16 mouse cellular contexts compared by ENCODE assay signal in genomic region chr11:55028509-55028908, GRCm38 (mm10). TPM values are rescaled to one million over a fixed set of nuclear protein-coding genes. Genes with fewer than 3 reads are reported as not detected.
DNase-seq lines count a peak whose midpoint lies in the region; ATAC-seq and TF ChIP-seq lines count a peak whose summit lies in the region.
"Had no signal": no experiment of that assay in that cellular context is flagged by ENCODE, and none has a peak within 500 bp of the region (broad histone marks: within the 10 kb centered on the region; RNA-seq: fewer than 3 reads in every experiment).

No protein-coding gene starts in this region.

- no peaks in the 10 kb centered on the region for H3K27me3 ChIP-seq in kidney, adult 2 months (replicated peaks; ENCODE audit: control insufficient read depth, insufficient read depth, low read length)
- H3K27me3 ChIP-seq in CH12.LX (replicated peaks) = no peaks in the 10 kb centered on the region
- no peaks in the 10 kb centered on the region for H3K27me3 ChIP-seq in intestine, embryonic 16.5 days (replicated peaks; ENCODE audit: control insufficient read depth, insufficient read depth, low read length)
- H3K27me3 ChIP-seq in liver, embryonic 13.5 days = 0 out of 2 replicates have a peak, but pooled peaks cover 7% of the 10 kb centered on the region
- H3K27me3 ChIP-seq: limb, embryonic 15.5 days had no signal

- TF ChIP-seq CTCF in kidney, adult 2 months (conservative IDR thresholded peaks at IDR 0.05; ENCODE audit: insufficient read depth, insufficient read length, low read depth, low read length) = no peak
- TF ChIP-seq CTCF in CH12.LX (conservative IDR thresholded peaks at IDR 0.05 in 1 of 2, IDR thresholded peaks at IDR 0.05 in 1 of 2; ENCODE audit: low read depth in 2 of 2, low read length in 2 of 2) = no peak

- dilution Hi-C loops in CH12.LX (cut with MboI; ENCODE audit: extremely low pct_ligation_motif_present, extremely low pct_unique_long_range_greater_than_20kb, low sequenced_read_pairs) = no loop called here

- H3K9me3 ChIP-seq in CH12.LX (replicated peaks; ENCODE audit: low read length) = no peaks in the 10 kb centered on the region
- H3K9me3 ChIP-seq in intestine, embryonic 16.5 days (ENCODE audit: control insufficient read depth, low read length) = no peaks in the 10 kb centered on the region
- H3K9me3 ChIP-seq in liver, embryonic 13.5 days (replicated peaks) = no peaks in the 10 kb centered on the region
- H3K9me3 ChIP-seq: G1E; limb, embryonic 15.5 days had no signal

- intact Hi-C loops in left cerebral cortex, postnatal 4 days (cut with DNase I) = no loop called here
- intact Hi-C loops in left cerebral cortex, postnatal 10 days (cut with DNase I) = no loop called here

- ATAC-seq in intestine, embryonic 16.5 days = no peak
- no peak for ATAC-seq in liver, embryonic 13.5 days (ENCODE audit: low read depth)
- ATAC-seq: forebrain, embryonic 14.5 days had no signal

- H3K4me2 ChIP-seq in CH12.LX (ENCODE audit: insufficient read depth, low read depth, poor library complexity, severe bottlenecking) = peak overlapping the region; percentile 26; the same call in 1 of the 2 replicates
- no peak overlapping the region for H3K4me2 ChIP-seq in intestine, embryonic 16.5 days (ENCODE audit: low read depth, low read length)
- no peak overlapping the region for H3K4me2 ChIP-seq in liver, embryonic 13.5 days
- H3K4me2 ChIP-seq: hindbrain, embryonic 14.5 days; limb, embryonic 15.5 days had no signal

- H3K36me3 ChIP-seq in kidney, adult 2 months (ENCODE audit: control insufficient read depth, insufficient read depth, low read length) = no peaks in the 10 kb centered on the region
- peaks cover 0 to 20% of the 10 kb centered on the region in 2 experiments for H3K36me3 ChIP-seq in CH12.LX (replicated peaks in 1 of 2; ENCODE audit: control insufficient read depth in 1 of 2, insufficient read depth in 1 of 2, low read length in 1 of 2)
- no peaks in the 10 kb centered on the region for H3K36me3 ChIP-seq in intestine, embryonic 16.5 days (ENCODE audit: control insufficient read depth, insufficient read depth, low read length)
- H3K36me3 ChIP-seq in liver, embryonic 13.5 days = peaks cover 5% of the 10 kb centered on the region; the same call in 1 of the 2 replicates
- H3K36me3 ChIP-seq: G1E had no signal

- H3K79me2 ChIP-seq in CH12.LX (replicated peaks; ENCODE audit: control insufficient read depth, extremely low read depth, insufficient read depth, poor library complexity, severe bottlenecking) = peaks cover 39% of the 10 kb centered on the region

- no peak overlapping the region for H3K4me3 ChIP-seq in kidney, adult 2 months (ENCODE audit: insufficient read depth, low read depth, low read length)
- H3K4me3 ChIP-seq in CH12.LX (replicated peaks in 1 of 3; ENCODE audit: low read depth in 2 of 3, low read length in 2 of 3, poor library complexity in 1 of 3) = no peak overlapping the region
- H3K4me3 ChIP-seq in intestine, embryonic 16.5 days (ENCODE audit: low read length) = no peak overlapping the region
- no peak overlapping the region for H3K4me3 ChIP-seq in liver, embryonic 13.5 days (replicated peaks)
- H3K4me3 ChIP-seq: limb, embryonic 15.5 days had no signal

- H3K9ac ChIP-seq in CH12.LX (ENCODE audit: insufficient read depth, low read depth) = no peak overlapping the region; the same call in 1 of the 2 replicates
- no peak overlapping the region for H3K9ac ChIP-seq in intestine, embryonic 16.5 days (ENCODE audit: low read depth, low read length)
- no peak overlapping the region for H3K9ac ChIP-seq in liver, embryonic 13.5 days
- H3K9ac ChIP-seq: hindbrain, embryonic 14.5 days; limb, embryonic 15.5 days had no signal

- no peak for TF ChIP-seq POLR2A in kidney, adult 2 months (IDR thresholded peaks at IDR 0.05; ENCODE audit: low read depth, low read length)
- no peak for TF ChIP-seq POLR2A in CH12.LX (IDR thresholded peaks at IDR 0.05; ENCODE audit: low read depth, low read length)

- peak overlapping the region; percentile 67; the same call in 1 of the 2 replicates for H3K27ac ChIP-seq in kidney, adult 2 months (ENCODE audit: insufficient read depth, low read depth, low read length)
- peak overlapping the region; percentile 10; the same call in 1 of the 2 replicates for H3K27ac ChIP-seq in CH12.LX (ENCODE audit: insufficient read depth, low read depth)
- peak overlapping the region; percentile 61 for H3K27ac ChIP-seq in intestine, embryonic 16.5 days (ENCODE audit: low read length)
- peak overlapping the region; percentile 56 for H3K27ac ChIP-seq in liver, embryonic 13.5 days
- H3K27ac ChIP-seq: hindbrain, embryonic 14.5 days had no signal

- no peak for TF ChIP-seq EP300 in CH12.LX (IDR thresholded peaks at IDR 0.05; ENCODE audit: low read length)

- peak; percentile 73 for DNase-seq in kidney, adult 2 months
- no peak for DNase-seq in kidney, postnatal 10 days
- no peak for DNase-seq in CH12.LX (ENCODE audit: extremely low read depth)
- DNase-seq in liver, embryonic 13.5 days = no peak
- DNase-seq in left cerebral cortex, postnatal 4 days = no peak
- DNase-seq in adrenal gland, adult (ENCODE audit: inconsistent age in 2 of 2, low spot score in 1 of 2) = no peak
- no peak for DNase-seq in left cerebral cortex, postnatal 10 days (ENCODE audit: extremely low spot score in 1 of 2, low spot score in 2 of 2)
- DNase-seq: adrenal gland, adult 8-10 months; cerebellum, adult 2 months; heart, adult 11 months; thymus, postnatal 14 days had no signal

- 31% methylated on average over 2 of the region's 2 CpGs for WGBS in kidney, adult 2 months
- WGBS in intestine, embryonic 16.5 days = 50% methylated on average over 2 of the region's 2 CpGs
- WGBS in liver, embryonic 13.5 days (ENCODE audit: insufficient replicate concordance) = 40% methylated on average over 2 of the region's 2 CpGs

- peaks cover 37% of the 10 kb centered on the region for H3K4me1 ChIP-seq in kidney, adult 2 months (ENCODE audit: control insufficient read depth, insufficient read depth, low read length)
- peaks cover 35 to 84% of the 10 kb centered on the region in 2 experiments for H3K4me1 ChIP-seq in CH12.LX (ENCODE audit: control insufficient read depth in 1 of 2, insufficient read depth in 2 of 2)
- H3K4me1 ChIP-seq in intestine, embryonic 16.5 days (ENCODE audit: control insufficient read depth, insufficient read depth, low read length) = peaks cover 62% of the 10 kb centered on the region
- peaks cover 85% of the 10 kb centered on the region for H3K4me1 ChIP-seq in liver, embryonic 13.5 days (replicated peaks)

- TF ChIP-seq RAD21 in CH12.LX (IDR thresholded peaks at IDR 0.05; ENCODE audit: low read depth, low read length) = no peak

- in situ Hi-C loops in CH12.LX (cut with MboI; ENCODE audit: low pct_ligation_motif_present, low pct_unique_long_range_greater_than_20kb, low sequenced_read_pairs) = no loop called here

TF ChIP-seq in CH12.LX, 34 proteins besides CTCF, POLR2A, EP300 and RAD21:
- no peak for TF ChIP-seq NRF1 (IDR thresholded peaks at IDR 0.05; ENCODE audit: low read depth, low read length)
- TF ChIP-seq JUN (IDR thresholded peaks at IDR 0.05; ENCODE audit: insufficient read depth, low read depth, low read length) = no peak
- no peak for TF ChIP-seq ZC3H11A (IDR thresholded peaks at IDR 0.05; ENCODE audit: low read depth, low read length)
- no peak for TF ChIP-seq MAFK (IDR thresholded peaks at IDR 0.05; ENCODE audit: insufficient replicate concordance, low read length)
- TF ChIP-seq TBP (conservative IDR thresholded peaks at IDR 0.05; ENCODE audit: low read depth, low read length) = no peak
- no peak for TF ChIP-seq IRF4 (IDR thresholded peaks at IDR 0.05; ENCODE audit: low read depth, low read length)
- no peak for TF ChIP-seq MEF2A (IDR thresholded peaks at IDR 0.05; ENCODE audit: borderline replicate concordance, low read depth, low read length)
- TF ChIP-seq ZKSCAN1 (IDR thresholded peaks at IDR 0.05; ENCODE audit: borderline replicate concordance, low read depth, low read length) = no peak
- TF ChIP-seq UBTF (IDR thresholded peaks at IDR 0.05; ENCODE audit: low read depth, low read length) = no peak
- TF ChIP-seq ETS1 (conservative IDR thresholded peaks at IDR 0.05; ENCODE audit: low read depth, low read length) = no peak
- no peak for TF ChIP-seq PAX5 (IDR thresholded peaks at IDR 0.05; ENCODE audit: low read length)
- no peak for TF ChIP-seq USF1 (IDR thresholded peaks at IDR 0.05; ENCODE audit: low read depth, low read length)
- TF ChIP-seq MXI1 (IDR thresholded peaks at IDR 0.05; ENCODE audit: low read depth, low read length) = no peak
- TF ChIP-seq JUND (conservative IDR thresholded peaks at IDR 0.05; ENCODE audit: low read depth, low read length) = no peak
- TF ChIP-seq GABPA (IDR thresholded peaks at IDR 0.05; ENCODE audit: insufficient replicate concordance, low read depth, low read length) = no peak
- no peak for TF ChIP-seq POLR2AphosphoS2 (IDR thresholded peaks at IDR 0.05; ENCODE audit: low read depth, low read length)
- TF ChIP-seq BHLHE40 (IDR thresholded peaks at IDR 0.05; ENCODE audit: low read depth, low read length) = no peak

RNA-seq across cellular contexts. Expression of gene Anxa6, which starts 4.7 kb away (rescaled TPM):
- 76.5 and 87.9 TPM in 2 replicates for polyA plus RNA-seq in kidney, adult 2 months (2012; rRNA removed)
- total RNA-seq in CH12.LX (2012; rRNA removed) (163 and 168 TPM in 2 replicates), CH12.LX (2014; rRNA removed) (115 and 125 TPM in 2 replicates)
- polyA plus RNA-seq in CH12.LX (2012; ENCODE audit: insufficient read length, low read depth) = 162 and 163 TPM in 2 replicates
- 235 and 247 TPM in 2 replicates for polyA plus RNA-seq in intestine, embryonic 16.5 days (2015; fragmentation: Nextera tagmentation; extraction: Ambion mirVana)
- 45.3 and 50.2 TPM in 2 replicates for polyA plus RNA-seq in liver, embryonic 13.5 days (2015; fragmentation: Nextera tagmentation; extraction: Ambion mirVana)
- 10 to 100 TPM; 70.0 to 70.2 TPM for total RNA-seq in left cerebral cortex, postnatal 4 days (2021)
- 10 to 100 TPM; 82.6 to 85.7 TPM for total RNA-seq in left cerebral cortex, postnatal 10 days (2021)

RNA-seq across cellular contexts. Expression of gene Ccdc69, which starts 49.4 kb away (rescaled TPM):
- 1.6 and 2.0 TPM in 2 replicates for polyA plus RNA-seq in kidney, adult 2 months (2012; rRNA removed)
- total RNA-seq in CH12.LX (2012; rRNA removed) = 4.3 and 4.4 TPM in 2 replicates
- 0.27 TPM in 1 of 2 replicates, not detected in the other for total RNA-seq in CH12.LX (2014; rRNA removed)
- 0.23 and 0.61 TPM in 2 replicates for polyA plus RNA-seq in CH12.LX (2012; ENCODE audit: insufficient read length, low read depth)
- 2.3 and 3.0 TPM in 2 replicates for polyA plus RNA-seq in intestine, embryonic 16.5 days (2015; fragmentation: Nextera tagmentation; extraction: Ambion mirVana)
- 0.96 and 1.1 TPM in 2 replicates for polyA plus RNA-seq in liver, embryonic 13.5 days (2015; fragmentation: Nextera tagmentation; extraction: Ambion mirVana)
- not detected for total RNA-seq in left cerebral cortex, postnatal 4 days (2021)
- total RNA-seq in left cerebral cortex, postnatal 10 days (2021) = under 1 TPM; 0.36 to 0.56 TPM
- total RNA-seq: G1E had no signal
- polyA plus RNA-seq: G1E had no signal

Comparison
In these comparisons a context has a peak if more than half of its experiments do, and no peak if none do; other contexts are left out.
1. H3K27ac ChIP-seq: peak in every context shown above with its lines; median percentile 67 in kidney, adult 2 months; 61 in intestine, embryonic 16.5 days; 56 in liver, embryonic 13.5 days; 10 in CH12.LX.